25 mouse cellular contexts compared by ENCODE assay signal in the genomic region with DNA sequence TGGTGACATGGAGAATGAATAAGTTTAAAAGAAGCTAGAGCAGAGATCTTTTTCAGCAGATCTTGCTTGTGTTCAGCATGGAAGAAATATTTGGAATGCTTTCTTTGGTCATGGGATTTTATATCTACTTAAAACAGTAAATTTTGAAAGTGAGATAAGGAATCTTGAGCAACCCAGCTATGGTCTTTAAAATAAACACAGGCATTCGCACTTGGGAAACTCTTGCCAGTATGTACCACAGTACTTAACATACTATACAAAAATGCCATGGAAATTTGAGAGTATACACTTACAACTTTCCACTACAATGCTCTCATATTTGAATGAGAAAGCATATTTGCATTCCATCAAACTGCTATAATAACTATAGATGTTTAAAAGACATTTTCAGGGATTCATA. TPM values are rescaled to one million over a fixed set of nuclear protein-coding genes. Genes with fewer than 3 reads are reported as not detected.
A peak's percentile ranks its signal among the peaks of the same experiment; 100 is the strongest.
DNase-seq lines count a peak whose midpoint lies in the region; ATAC-seq and TF ChIP-seq lines count a peak whose summit lies in the region.
"Had no signal": no experiment of that assay in that cellular context is flagged by ENCODE, and none has a peak within 500 bp of the region (broad histone marks: within the 10 kb centered on the region; RNA-seq: fewer than 3 reads in every experiment).

No protein-coding gene starts in this region.

- no peak overlapping the region for H3K4me2 ChIP-seq in embryonic facial prominence, embryonic 13.5 days
- H3K4me2 ChIP-seq in kidney, postnatal 0 days (ENCODE audit: low read length), result no peak overlapping the region
- no peak overlapping the region for H3K4me2 ChIP-seq in kidney, embryonic 14.5 days (replicated peaks; ENCODE audit: low read depth, low read length)
- H3K4me2 ChIP-seq in lung, postnatal 0 days (replicated peaks; ENCODE audit: low read depth, low read length), result no peak overlapping the region
- H3K4me2 ChIP-seq: embryonic facial prominence, embryonic 12.5 days; forebrain, embryonic 15.5 days; hindbrain, embryonic 12.5 days had no signal

- WGBS in embryonic facial prominence, embryonic 13.5 days, result 50% methylated on average over 1 of the region's 1 CpGs
- 82% methylated on average over 1 of the region's 1 CpGs for WGBS in embryonic facial prominence, embryonic 10.5 days
- WGBS in kidney, postnatal 0 days, result 59% methylated on average over 1 of the region's 1 CpGs
- 68% methylated on average over 1 of the region's 1 CpGs for WGBS in kidney, embryonic 14.5 days
- WGBS in lung, postnatal 0 days, result 0% methylated on average over 1 of the region's 1 CpGs

- TF ChIP-seq EP300 in lung, postnatal 0 days (IDR thresholded peaks at IDR 0.05), result no peak; the same call in none of the 2 replicates

- H3K27ac ChIP-seq in embryonic facial prominence, embryonic 13.5 days, result 0 out of 2 replicates have a peak overlapping the region, but pooled peaks have one; percentile 39
- H3K27ac ChIP-seq in embryonic facial prominence, embryonic 10.5 days (replicated peaks), result no peak overlapping the region
- H3K27ac ChIP-seq in kidney, postnatal 0 days, result no peak overlapping the region
- H3K27ac ChIP-seq in kidney, embryonic 14.5 days (ENCODE audit: low read depth, low read length), result no peak overlapping the region
- H3K27ac ChIP-seq in lung, postnatal 0 days (ENCODE audit: low read length), result no peak overlapping the region
- H3K27ac ChIP-seq: embryonic facial prominence, embryonic 12.5 days; forebrain, embryonic 15.5 days; heart, embryonic 10.5 days; hindbrain, embryonic 12.5 days had no signal

- H3K27me3 ChIP-seq in embryonic facial prominence, embryonic 13.5 days, result no peaks in the 10 kb centered on the region
- no peaks in the 10 kb centered on the region for H3K27me3 ChIP-seq in embryonic facial prominence, embryonic 10.5 days (replicated peaks; ENCODE audit: low read depth, poor library complexity, severe bottlenecking)
- H3K27me3 ChIP-seq in kidney, postnatal 0 days (ENCODE audit: insufficient read depth, low read length), result no peaks in the 10 kb centered on the region
- H3K27me3 ChIP-seq in kidney, embryonic 14.5 days (ENCODE audit: control insufficient read depth, insufficient read depth, low read length), result no peaks in the 10 kb centered on the region
- no peaks in the 10 kb centered on the region for H3K27me3 ChIP-seq in lung, postnatal 0 days (replicated peaks; ENCODE audit: insufficient read depth, low read length)
- H3K27me3 ChIP-seq: embryonic facial prominence, embryonic 12.5 days; forebrain, embryonic 15.5 days; hindbrain, embryonic 12.5 days had no signal

- no peak overlapping the region for H3K9ac ChIP-seq in embryonic facial prominence, embryonic 13.5 days
- H3K9ac ChIP-seq in kidney, postnatal 0 days (ENCODE audit: low read depth, low read length), result no peak overlapping the region
- H3K9ac ChIP-seq in kidney, embryonic 14.5 days (ENCODE audit: low read depth, low read length), result no peak overlapping the region
- no peak overlapping the region for H3K9ac ChIP-seq in lung, postnatal 0 days (replicated peaks; ENCODE audit: low read depth)
- H3K9ac ChIP-seq: embryonic facial prominence, embryonic 12.5 days; forebrain, embryonic 15.5 days; hindbrain, embryonic 12.5 days had no signal

- no peaks in the 10 kb centered on the region for H3K4me1 ChIP-seq in embryonic facial prominence, embryonic 13.5 days
- no peaks in the 10 kb centered on the region for H3K4me1 ChIP-seq in embryonic facial prominence, embryonic 10.5 days
- no peaks in the 10 kb centered on the region for H3K4me1 ChIP-seq in kidney, postnatal 0 days (replicated peaks; ENCODE audit: insufficient read depth, low read length)
- no peaks in the 10 kb centered on the region for H3K4me1 ChIP-seq in kidney, embryonic 14.5 days (ENCODE audit: control insufficient read depth, insufficient read depth, low read length)
- no peaks in the 10 kb centered on the region for H3K4me1 ChIP-seq in lung, postnatal 0 days (ENCODE audit: insufficient read depth, low read depth, low read length)
- H3K4me1 ChIP-seq: embryonic facial prominence, embryonic 12.5 days; forebrain, embryonic 15.5 days; heart, embryonic 10.5 days; hindbrain, embryonic 12.5 days had no signal

- 0 out of 2 replicates have a peak, but pooled peaks cover 3% of the 10 kb centered on the region for H3K9me3 ChIP-seq in embryonic facial prominence, embryonic 13.5 days
- H3K9me3 ChIP-seq in embryonic facial prominence, embryonic 10.5 days, result no peaks in the 10 kb centered on the region; the same call in 1 of the 2 replicates
- H3K9me3 ChIP-seq in kidney, postnatal 0 days (replicated peaks; ENCODE audit: low read length), result no peaks in the 10 kb centered on the region
- no peaks in the 10 kb centered on the region for H3K9me3 ChIP-seq in kidney, embryonic 14.5 days (ENCODE audit: control insufficient read depth, low read length)
- no peaks in the 10 kb centered on the region for H3K9me3 ChIP-seq in lung, postnatal 0 days (ENCODE audit: low read length)
- H3K9me3 ChIP-seq: embryonic facial prominence, embryonic 12.5 days; forebrain, embryonic 15.5 days; heart, embryonic 10.5 days; hindbrain, embryonic 12.5 days had no signal

- H3K36me3 ChIP-seq in embryonic facial prominence, embryonic 13.5 days, result no peaks in the 10 kb centered on the region
- no peaks in the 10 kb centered on the region for H3K36me3 ChIP-seq in embryonic facial prominence, embryonic 10.5 days (replicated peaks)
- no peaks in the 10 kb centered on the region for H3K36me3 ChIP-seq in kidney, postnatal 0 days (ENCODE audit: insufficient read depth, low read length)
- H3K36me3 ChIP-seq in kidney, embryonic 14.5 days (ENCODE audit: control insufficient read depth, insufficient read depth, low read length), result no peaks in the 10 kb centered on the region
- no peaks in the 10 kb centered on the region for H3K36me3 ChIP-seq in lung, postnatal 0 days (ENCODE audit: insufficient read depth, low read length)
- H3K36me3 ChIP-seq: embryonic facial prominence, embryonic 12.5 days; forebrain, embryonic 15.5 days; G1E; heart, embryonic 10.5 days; hindbrain, embryonic 12.5 days had no signal

- no peak for DNase-seq in embryonic facial prominence, embryonic 10.5 days (ENCODE audit: low spot score)
- DNase-seq in kidney, postnatal 0 days (ENCODE audit: low spot score), result peak; percentile 15
- peak; percentile 45 for DNase-seq in lung, postnatal 0 days (ENCODE audit: low spot score)
- no peak for DNase-seq in lung, postnatal 4 days
- DNase-seq in heart, adult 18-20 months, result no peak
- DNase-seq: adrenal gland, postnatal 10 days; B cell, adult 2 months; cerebellum, adult 11 months; cerebellum, adult 8-10 months; cerebellum, postnatal 14 days; embryo, embryonic 11 days; gastrocnemius, postnatal 36 days; heart, postnatal 10 days; heart, postnatal 4 days had no signal

- no peak for TF ChIP-seq CTCF in kidney, postnatal 0 days (IDR thresholded peaks at IDR 0.05; ENCODE audit: low read depth)
- TF ChIP-seq CTCF in lung, postnatal 0 days (IDR thresholded peaks at IDR 0.05), result no peak

- H3K4me3 ChIP-seq in embryonic facial prominence, embryonic 13.5 days, result no peak overlapping the region
- H3K4me3 ChIP-seq in embryonic facial prominence, embryonic 10.5 days, result no peak overlapping the region
- no peak overlapping the region for H3K4me3 ChIP-seq in kidney, postnatal 0 days (replicated peaks; ENCODE audit: low read depth, low read length)
- no peak overlapping the region for H3K4me3 ChIP-seq in kidney, embryonic 14.5 days (ENCODE audit: low read length)
- H3K4me3 ChIP-seq in lung, postnatal 0 days (ENCODE audit: low read depth, low read length), result no peak overlapping the region
- H3K4me3 ChIP-seq: embryonic facial prominence, embryonic 12.5 days; forebrain, embryonic 15.5 days; heart, embryonic 10.5 days; hindbrain, embryonic 12.5 days had no signal

- no peak for ATAC-seq in embryonic facial prominence, embryonic 13.5 days (ENCODE audit: insufficient number of reproducible peaks, insufficient read depth, low FRiP score, low TSS enrichment, low read depth)
- ATAC-seq in kidney, postnatal 0 days (replicated peaks; ENCODE audit: low FRiP score, low read depth), result no peak
- no peak for ATAC-seq in kidney, embryonic 14.5 days (ENCODE audit: low FRiP score, low TSS enrichment)
- peak; percentile 62 for ATAC-seq in lung, postnatal 0 days
- ATAC-seq: CD4-positive, CD25-positive, alpha-beta regulatory T cell, adult 4 months; forebrain, embryonic 15.5 days; hindbrain, embryonic 16.5 days had no signal

RNA-seq across cellular contexts. Expression of a gene that starts 17.2 kb away (rescaled TPM):
- polyA plus RNA-seq in embryonic facial prominence, embryonic 13.5 days (2015; fragmentation: Nextera tagmentation; extraction: Ambion mirVana), result 240 and 242 TPM in 2 replicates
- polyA plus RNA-seq in embryonic facial prominence, embryonic 10.5 days (2016; fragmentation: Nextera tagmentation; extraction: Ambion mirVana), result 18.8 and 33.3 TPM in 2 replicates
- polyA plus RNA-seq in kidney, postnatal 0 days (2015; fragmentation: Nextera tagmentation; extraction: Ambion mirVana), result 19.8 and 21.6 TPM in 2 replicates
- 41.7 and 46.5 TPM in 2 replicates for polyA plus RNA-seq in kidney, embryonic 14.5 days (2014; fragmentation: Nextera tagmentation; extraction: Ambion mirVana)
- polyA plus RNA-seq in lung, postnatal 0 days (2015; fragmentation: Nextera tagmentation; extraction: Ambion mirVana), result 2.8 and 3.4 TPM in 2 replicates
- 10 to 100 TPM; 38.5 to 53.8 TPM for total RNA-seq in heart, adult 18-20 months (2021)
- total RNA-seq: common myeloid progenitor, adult 5-6 weeks had no signal
- polyA plus RNA-seq: CD4-positive, CD25-positive, alpha-beta regulatory T cell, adult 4 months; G1E had no signal

RNA-seq across cellular contexts. Expression of a gene that starts 58.9 kb away (rescaled TPM):
- 12.7 and 17.0 TPM in 2 replicates for polyA plus RNA-seq in embryonic facial prominence, embryonic 13.5 days (2015; fragmentation: Nextera tagmentation; extraction: Ambion mirVana)
- 0.20 and 0.34 TPM in 2 replicates for polyA plus RNA-seq in embryonic facial prominence, embryonic 10.5 days (2016; fragmentation: Nextera tagmentation; extraction: Ambion mirVana)
- 0.05 TPM in 1 of 2 replicates, not detected in the other for polyA plus RNA-seq in kidney, postnatal 0 days (2015; fragmentation: Nextera tagmentation; extraction: Ambion mirVana)
- polyA plus RNA-seq in kidney, embryonic 14.5 days (2014; fragmentation: Nextera tagmentation; extraction: Ambion mirVana), result 0.09 TPM in 2 replicates
- not detected in 2 replicates for polyA plus RNA-seq in lung, postnatal 0 days (2015; fragmentation: Nextera tagmentation; extraction: Ambion mirVana)
- not detected for total RNA-seq in heart, adult 18-20 months (2021)
- total RNA-seq: common myeloid progenitor, adult 5-6 weeks; heart, postnatal 10 days; heart, postnatal 4 days had no signal
- polyA plus RNA-seq: CD4-positive, CD25-positive, alpha-beta regulatory T cell, adult 4 months; forebrain, embryonic 15.5 days; G1E; heart, embryonic 10.5 days; heart, embryonic 14.5 days; hindbrain, embryonic 16.5 days had no signal

Comparison
In these comparisons a context has a peak if more than half of its experiments do, and no peak if none do; other contexts are left out.
1. DNase-seq: peak in kidney, postnatal 0 days (single experiment) and lung, postnatal 0 days (single experiment); none in embryonic facial prominence, embryonic 10.5 days (single experiment), lung, postnatal 4 days (0 of 2) and heart, adult 18-20 months (0 of 2).
2. RNA of a gene that starts 58.9 kb away (polyA plus RNA-seq): 12.7 to 17.0 TPM in embryonic facial prominence, embryonic 13.5 days; 0.20 to 0.34 TPM in embryonic facial prominence, embryonic 10.5 days, 0.09 TPM in kidney, embryonic 14.5 days, 0.05 TPM in kidney, postnatal 0 days and not detected in lung, postnatal 0 days; every median in the first group is over 10 times any median in the second.